Mouse (Mus musculus): ENCODE data around the gene Tmtc1.

GRCm38 (mm10) chr6:148443726-148444701, at the start of gene Tmtc1:
- TF ChIP-seq GATA1 (IDR thresholded peaks at IDR 0.05; ENCODE audit: low read length) (no peak), TAL1 (IDR thresholded peaks at IDR 0.05; ENCODE audit: low read length) (no peak)

Measured in erythroblast, embryonic 14.5 days (primary cell).